ENCODE assay signal across 12 mouse cellular contexts in genomic region chr9:50496546-50496945, GRCm38 (mm10). TPM values are rescaled to one million over a fixed set of nuclear protein-coding genes. Genes with fewer than 3 reads are reported as not detected.
DNase-seq lines count a peak whose midpoint lies in the region; ATAC-seq and TF ChIP-seq lines count a peak whose summit lies in the region.
"Had no signal": no experiment of that assay in that cellular context is flagged by ENCODE, and none has a peak within 500 bp of the region (broad histone marks: within the 10 kb centered on the region; RNA-seq: fewer than 3 reads in every experiment).

No protein-coding gene starts in this region.

- ATAC-seq in forebrain, embryonic 14.5 days = no peak
- ATAC-seq in kidney, embryonic 15.5 days (replicated peaks; ENCODE audit: low FRiP score) = no peak
- ATAC-seq in liver, embryonic 13.5 days (ENCODE audit: low read depth) = no peak; the same call in 1 of the 2 replicates
- ATAC-seq in forebrain, postnatal 0 days = no peak

- no peaks in the 10 kb centered on the region for H3K27me3 ChIP-seq in forebrain, embryonic 10.5 days (ENCODE audit: poor library complexity, severe bottlenecking)
- H3K27me3 ChIP-seq in forebrain, embryonic 14.5 days (replicated peaks; ENCODE audit: control insufficient read depth, insufficient read depth, low read length) = no peaks in the 10 kb centered on the region
- no peaks in the 10 kb centered on the region for H3K27me3 ChIP-seq in kidney, embryonic 15.5 days
- no peaks in the 10 kb centered on the region for H3K27me3 ChIP-seq in liver, embryonic 13.5 days
- H3K27me3 ChIP-seq in forebrain, postnatal 0 days (ENCODE audit: insufficient read depth, low read length) = no peaks in the 10 kb centered on the region

- no peaks in the 10 kb centered on the region for H3K9me3 ChIP-seq in forebrain, embryonic 10.5 days
- H3K9me3 ChIP-seq in forebrain, embryonic 14.5 days (replicated peaks; ENCODE audit: control insufficient read depth, low read length) = no peaks in the 10 kb centered on the region
- no peaks in the 10 kb centered on the region for H3K9me3 ChIP-seq in kidney, embryonic 15.5 days (replicated peaks)
- no peaks in the 10 kb centered on the region for H3K9me3 ChIP-seq in ES-E14 (ENCODE audit: control insufficient read depth, insufficient read depth, low read depth, low read length)
- no peaks in the 10 kb centered on the region for H3K9me3 ChIP-seq in liver, embryonic 13.5 days (replicated peaks)
- no peaks in the 10 kb centered on the region for H3K9me3 ChIP-seq in forebrain, postnatal 0 days (ENCODE audit: low read length)
- H3K9me3 ChIP-seq: G1E had no signal

- no peak for DNase-seq in forebrain, embryonic 10.5 days (ENCODE audit: extremely low spot score, low spot score)
- DNase-seq in forebrain, embryonic 14.5 days (ENCODE audit: low spot score) = no peak
- DNase-seq in kidney, postnatal 25 days = no peak
- DNase-seq in ES-E14 (ENCODE audit: low read depth, low spot score) = no peak
- DNase-seq in liver, embryonic 13.5 days = no peak
- no peak for DNase-seq in right cerebral cortex, postnatal 36 days (ENCODE audit: low spot score in 2 of 2)
- no peak for DNase-seq in forebrain, postnatal 0 days
- DNase-seq: cerebellum, postnatal 25 days; lung, postnatal 14 days had no signal

- H3K4me3 ChIP-seq in forebrain, embryonic 10.5 days = no peak overlapping the region
- no peak overlapping the region for H3K4me3 ChIP-seq in forebrain, embryonic 14.5 days (ENCODE audit: low read depth, low read length)
- H3K4me3 ChIP-seq in kidney, embryonic 15.5 days (replicated peaks) = 0 out of 2 replicates have a peak overlapping the region, but pooled peaks have one; percentile 17
- H3K4me3 ChIP-seq in ES-E14 (ENCODE audit: insufficient read depth in 1 of 2, low read depth in 1 of 2, low read length in 2 of 2, poor library complexity in 1 of 2, severe bottlenecking in 1 of 2) = no peak overlapping the region
- no peak overlapping the region for H3K4me3 ChIP-seq in liver, embryonic 13.5 days (replicated peaks)
- H3K4me3 ChIP-seq in forebrain, postnatal 0 days (ENCODE audit: low read depth, low read length) = no peak overlapping the region

- in situ Hi-C loops in ES-E14 (cut with MboI; ENCODE audit: low sequenced_read_pairs in 2 of 2, unreplicated experiment in 2 of 2) = no loop called here

- no peak for TF ChIP-seq CTCF in forebrain, postnatal 0 days (IDR thresholded peaks at IDR 0.05; ENCODE audit: low read depth)

- 18% methylated on average over 6 of the region's 6 CpGs for WGBS in forebrain, embryonic 10.5 days
- WGBS in forebrain, embryonic 14.5 days = 14% methylated on average over 6 of the region's 6 CpGs
- WGBS in kidney, embryonic 15.5 days = 34% methylated on average over 6 of the region's 6 CpGs
- WGBS in liver, embryonic 13.5 days (ENCODE audit: insufficient replicate concordance) = 6% methylated on average over 6 of the region's 6 CpGs
- 23% methylated on average over 6 of the region's 6 CpGs for WGBS in forebrain, postnatal 0 days

- peak overlapping the region; percentile 53 for H3K27ac ChIP-seq in forebrain, embryonic 10.5 days
- no peak overlapping the region for H3K27ac ChIP-seq in forebrain, embryonic 14.5 days (ENCODE audit: low read depth, low read length)
- H3K27ac ChIP-seq in kidney, embryonic 15.5 days = peak overlapping the region; percentile 45; the same call in 1 of the 2 replicates
- no peak overlapping the region for H3K27ac ChIP-seq in ES-E14 (ENCODE audit: insufficient read depth, low read depth, low read length, poor library complexity, severe bottlenecking)
- H3K27ac ChIP-seq in liver, embryonic 13.5 days = 0 out of 2 replicates have a peak overlapping the region, but pooled peaks have one; percentile 12
- H3K27ac ChIP-seq in forebrain, postnatal 0 days (ENCODE audit: low read depth, low read length) = no peak overlapping the region

- no peaks in the 10 kb centered on the region for H3K36me3 ChIP-seq in forebrain, embryonic 10.5 days (replicated peaks)
- no peaks in the 10 kb centered on the region for H3K36me3 ChIP-seq in forebrain, embryonic 14.5 days (ENCODE audit: control insufficient read depth, insufficient read depth, low read length)
- no peaks in the 10 kb centered on the region for H3K36me3 ChIP-seq in kidney, embryonic 15.5 days
- no peaks in the 10 kb centered on the region; the same call in 1 of the 2 replicates for H3K36me3 ChIP-seq in ES-E14 (ENCODE audit: control insufficient read depth, insufficient read depth, low read length, poor library complexity, severe bottlenecking)
- H3K36me3 ChIP-seq in liver, embryonic 13.5 days = no peaks in the 10 kb centered on the region
- H3K36me3 ChIP-seq in forebrain, postnatal 0 days (ENCODE audit: insufficient read depth) = no peaks in the 10 kb centered on the region
- H3K36me3 ChIP-seq: G1E had no signal

- H3K4me2 ChIP-seq in forebrain, embryonic 14.5 days (ENCODE audit: low read length) = no peak overlapping the region
- peak overlapping the region; percentile 29 for H3K4me2 ChIP-seq in kidney, embryonic 15.5 days
- H3K4me2 ChIP-seq in liver, embryonic 13.5 days = peak overlapping the region; percentile 30
- no peak overlapping the region for H3K4me2 ChIP-seq in forebrain, postnatal 0 days (ENCODE audit: low read depth)

- H3K4me1 ChIP-seq in forebrain, embryonic 10.5 days = peaks cover 28% of the 10 kb centered on the region
- H3K4me1 ChIP-seq in forebrain, embryonic 14.5 days (ENCODE audit: control insufficient read depth, insufficient read depth, low read length) = peaks cover 5% of the 10 kb centered on the region; the same call in 1 of the 2 replicates
- H3K4me1 ChIP-seq in kidney, embryonic 15.5 days = peaks cover 23% of the 10 kb centered on the region
- H3K4me1 ChIP-seq in ES-E14 (ENCODE audit: control insufficient read depth in 2 of 2, insufficient read depth in 2 of 2, low read length in 2 of 2, poor library complexity in 1 of 2) = peaks cover 9 to 26% of the 10 kb centered on the region in 2 experiments; a peak in 3 of 4 replicates
- peaks cover 40% of the 10 kb centered on the region for H3K4me1 ChIP-seq in liver, embryonic 13.5 days (replicated peaks)
- no peaks in the 10 kb centered on the region for H3K4me1 ChIP-seq in forebrain, postnatal 0 days (ENCODE audit: insufficient read depth)

- no peak overlapping the region for H3K9ac ChIP-seq in forebrain, embryonic 14.5 days (ENCODE audit: low read length)
- H3K9ac ChIP-seq in kidney, embryonic 15.5 days = no peak overlapping the region
- 0 out of 2 replicates have a peak overlapping the region, but pooled peaks have one; percentile 26 for H3K9ac ChIP-seq in ES-E14 (ENCODE audit: insufficient read depth, low read depth, low read length, poor library complexity, severe bottlenecking)
- peak overlapping the region; percentile 29; the same call in 1 of the 2 replicates for H3K9ac ChIP-seq in liver, embryonic 13.5 days
- H3K9ac ChIP-seq in forebrain, postnatal 0 days = no peak overlapping the region

TF ChIP-seq in ES-E14, 5 proteins besides CTCF, POLR2A, EP300 and RAD21:
- TF ChIP-seq ZNF384 (IDR thresholded peaks at IDR 0.05; ENCODE audit: low read depth, low read length) = no peak
- no peak for TF ChIP-seq CHD2 (IDR thresholded peaks at IDR 0.05; ENCODE audit: low read depth, low read length)

RNA-seq across cellular contexts. Expression of gene Plet1, which starts 2.2 kb away (rescaled TPM):
- polyA plus RNA-seq in forebrain, embryonic 10.5 days (2016; fragmentation: Nextera tagmentation; extraction: Ambion mirVana) = 0.24 and 0.28 TPM in 2 replicates
- polyA plus RNA-seq in forebrain, embryonic 14.5 days (2014; fragmentation: Nextera tagmentation; extraction: Ambion mirVana) = 0.27 and 0.30 TPM in 2 replicates
- polyA plus RNA-seq in kidney, embryonic 15.5 days (2015; fragmentation: Nextera tagmentation; extraction: Ambion mirVana) = 24.8 TPM in 2 replicates
- total RNA-seq in ES-E14 (2012; rRNA removed) = 9.4 and 18.3 TPM in 2 replicates
- polyA plus RNA-seq in liver, embryonic 13.5 days (2015; fragmentation: Nextera tagmentation; extraction: Ambion mirVana) = 0.07 and 0.36 TPM in 2 replicates
- not detected in 2 replicates for total RNA-seq in forebrain, postnatal 0 days (2014; rRNA removed)
- 0.11 and 0.34 TPM in 2 replicates for polyA plus RNA-seq in forebrain, postnatal 0 days (2015; fragmentation: Nextera tagmentation; extraction: Ambion mirVana)
- total RNA-seq: G1E; left cerebral cortex, adult 8-10 months had no signal

RNA-seq across cellular contexts. Expression of gene Pts, which starts 32.0 kb away (rescaled TPM):
- 81.2 and 86.5 TPM in 2 replicates for polyA plus RNA-seq in forebrain, embryonic 10.5 days (2016; fragmentation: Nextera tagmentation; extraction: Ambion mirVana)
- polyA plus RNA-seq in forebrain, embryonic 14.5 days (2014; fragmentation: Nextera tagmentation; extraction: Ambion mirVana) = 87.3 and 94.5 TPM in 2 replicates
- polyA plus RNA-seq in kidney, embryonic 15.5 days (2015; fragmentation: Nextera tagmentation; extraction: Ambion mirVana) = 88.2 and 94.1 TPM in 2 replicates
- total RNA-seq in ES-E14 (2012; rRNA removed) = 6.8 and 7.6 TPM in 2 replicates
- 41.6 and 43.4 TPM in 2 replicates for polyA plus RNA-seq in liver, embryonic 13.5 days (2015; fragmentation: Nextera tagmentation; extraction: Ambion mirVana)
- total RNA-seq in forebrain, postnatal 0 days (2014; rRNA removed) = 83.7 and 102 TPM in 2 replicates
- 101 and 112 TPM in 2 replicates for polyA plus RNA-seq in forebrain, postnatal 0 days (2015; fragmentation: Nextera tagmentation; extraction: Ambion mirVana)

RNA-seq across cellular contexts. Expression of gene Il18, which starts 58.1 kb away (rescaled TPM):
- 3.7 and 4.5 TPM in 2 replicates for polyA plus RNA-seq in forebrain, embryonic 10.5 days (2016; fragmentation: Nextera tagmentation; extraction: Ambion mirVana)
- 17.8 and 18.4 TPM in 2 replicates for polyA plus RNA-seq in forebrain, embryonic 14.5 days (2014; fragmentation: Nextera tagmentation; extraction: Ambion mirVana)
- polyA plus RNA-seq in kidney, embryonic 15.5 days (2015; fragmentation: Nextera tagmentation; extraction: Ambion mirVana) = 1.7 and 3.0 TPM in 2 replicates
- total RNA-seq in ES-E14 (2012; rRNA removed) = 0.32 and 0.49 TPM in 2 replicates
- polyA plus RNA-seq in liver, embryonic 13.5 days (2015; fragmentation: Nextera tagmentation; extraction: Ambion mirVana) = 5.7 and 5.9 TPM in 2 replicates
- total RNA-seq in forebrain, postnatal 0 days (2014; rRNA removed) = 17.4 and 22.9 TPM in 2 replicates
- polyA plus RNA-seq in forebrain, postnatal 0 days (2015; fragmentation: Nextera tagmentation; extraction: Ambion mirVana) = 28.3 and 34.3 TPM in 2 replicates
- total RNA-seq: G1E had no signal
- polyA plus RNA-seq: G1E had no signal

RNA-seq across cellular contexts. Expression of gene Bco2, which starts 58.4 kb away (rescaled TPM):
- 0.25 TPM in 2 replicates for polyA plus RNA-seq in forebrain, embryonic 10.5 days (2016; fragmentation: Nextera tagmentation; extraction: Ambion mirVana)
- 0.60 and 0.63 TPM in 2 replicates for polyA plus RNA-seq in forebrain, embryonic 14.5 days (2014; fragmentation: Nextera tagmentation; extraction: Ambion mirVana)
- 0.08 and 0.12 TPM in 2 replicates for polyA plus RNA-seq in kidney, embryonic 15.5 days (2015; fragmentation: Nextera tagmentation; extraction: Ambion mirVana)
- 0.22 and 0.26 TPM in 2 replicates for total RNA-seq in ES-E14 (2012; rRNA removed)
- polyA plus RNA-seq in liver, embryonic 13.5 days (2015; fragmentation: Nextera tagmentation; extraction: Ambion mirVana) = 0.24 and 0.37 TPM in 2 replicates
- 0.76 and 0.92 TPM in 2 replicates for total RNA-seq in forebrain, postnatal 0 days (2014; rRNA removed)
- 0.65 and 0.80 TPM in 2 replicates for polyA plus RNA-seq in forebrain, postnatal 0 days (2015; fragmentation: Nextera tagmentation; extraction: Ambion mirVana)
- polyA plus RNA-seq: G1E had no signal

Comparison
In these comparisons a context has a peak if more than half of its experiments do, and no peak if none do; other contexts are left out.
1. H3K27ac ChIP-seq: peak in forebrain, embryonic 10.5 days (single experiment), kidney, embryonic 15.5 days (single experiment) and liver, embryonic 13.5 days (single experiment); none in forebrain, embryonic 14.5 days (single experiment), ES-E14 (single experiment) and forebrain, postnatal 0 days (single experiment).
2. H3K4me2 ChIP-seq: peak in kidney, embryonic 15.5 days (single experiment) and liver, embryonic 13.5 days (single experiment); none in forebrain, embryonic 14.5 days (single experiment) and forebrain, postnatal 0 days (single experiment).
3. H3K9ac ChIP-seq: peak in ES-E14 (single experiment) and liver, embryonic 13.5 days (single experiment); none in forebrain, embryonic 14.5 days (single experiment), kidney, embryonic 15.5 days (single experiment) and forebrain, postnatal 0 days (single experiment).
4. RNA of gene Plet1, which starts 2.2 kb away (polyA plus RNA-seq): 24.8 TPM in kidney, embryonic 15.5 days; 0.11 to 0.34 TPM in forebrain, postnatal 0 days, 0.27 to 0.30 TPM in forebrain, embryonic 14.5 days, 0.24 to 0.28 TPM in forebrain, embryonic 10.5 days and 0.07 to 0.36 TPM in liver, embryonic 13.5 days; every median in the first group is over 10 times any median in the second.